Mouse (Mus musculus) megakaryocyte progenitor cell, adult 5-6 weeks (primary cell): ENCODE results near the gene Creb3l2. TPM values are rescaled to one million over a fixed set of nuclear protein-coding genes. Genes with fewer than 3 reads are reported as not detected.
"Not testable (repeated sequence)": the region's sequence is repeated elsewhere in the genome, so short reads cannot be mapped to it uniquely, and the experiment has no call there.

ENCODE experiments used
- ATAC-seq: replicated peaks from 2 replicates; pipeline ENCODE4 v1.8.0; 2016; ENCODE audit warnings: mild to moderate bottlenecking, moderate TSS enrichment, inconsistent platforms; ENCODE audit not compliant: poor library complexity
- total RNA-seq, 2 experiments: library from RNA; stranded (forward) in 1 of 2; stranded (reverse) in 1 of 2; fragments of 157-497, 149-512 nt in 1 of 2; fragments of 200-1000 nt in 1 of 2; gene quantifications; 2 replicates each; pipeline versions ENCODE4 v1.2.3 to v1.2.4; 2015 to 2017

Gene Creb3l2
- total RNA-seq, 2 experiments from 2014 or later = 2.2 to 11.2 TPM

GRCm38 (mm10) chr6:37377836-37378580, 63.9 kb downstream of the Creb3l2 start:
- ATAC-seq = no peak

- ATAC-seq = not testable (repeated sequence)
Observed at GRCm38 (mm10) chr6:37377387-37377786, 64.6 kb downstream of the Creb3l2 start.

DNA sequence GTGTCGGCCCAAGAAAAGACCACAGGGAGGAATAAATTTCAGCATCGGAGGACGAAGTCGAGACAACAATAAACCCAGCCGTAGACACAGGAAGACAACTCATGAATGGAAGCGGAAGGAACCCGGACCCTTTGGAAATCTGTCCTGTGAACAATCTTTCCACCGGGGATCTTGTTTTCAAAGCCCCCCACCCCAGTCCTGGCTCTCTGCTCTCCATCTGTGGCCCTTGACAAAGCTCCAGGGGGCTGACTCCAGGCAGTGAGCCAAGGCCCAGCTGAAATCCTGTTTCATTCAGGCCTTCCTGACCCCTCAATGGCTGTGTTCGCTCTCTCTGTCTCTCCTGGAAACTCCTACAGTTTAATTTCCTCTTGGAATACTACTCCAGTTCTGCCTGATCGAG, 66.5 kb downstream of the Creb3l2 start:
- ATAC-seq = no peak

GRCm38 (mm10) chr6:37371341-37371740, 70.6 kb downstream of the Creb3l2 start:
- peak; percentile 93 for ATAC-seq

DNA sequence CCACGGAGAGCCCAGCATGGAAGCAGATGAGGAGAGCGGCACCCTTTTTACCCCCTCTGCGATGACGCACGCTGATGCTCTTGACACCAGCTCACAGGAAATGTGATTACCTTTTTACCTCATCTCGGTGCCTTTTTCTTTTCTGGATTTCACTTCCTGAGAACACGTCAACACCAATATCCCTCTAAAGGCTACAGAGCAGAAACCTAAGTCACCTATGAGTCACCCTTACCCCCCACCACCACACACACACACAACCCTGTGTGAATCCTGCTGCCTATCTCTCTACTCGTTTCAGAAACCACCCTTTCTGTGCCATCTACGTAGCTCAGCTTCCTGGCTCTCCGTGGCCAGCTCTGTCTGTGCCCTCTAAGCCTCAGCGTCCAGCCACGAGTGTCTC, 71.4 kb downstream of the Creb3l2 start:
- no peak for ATAC-seq

DNA sequence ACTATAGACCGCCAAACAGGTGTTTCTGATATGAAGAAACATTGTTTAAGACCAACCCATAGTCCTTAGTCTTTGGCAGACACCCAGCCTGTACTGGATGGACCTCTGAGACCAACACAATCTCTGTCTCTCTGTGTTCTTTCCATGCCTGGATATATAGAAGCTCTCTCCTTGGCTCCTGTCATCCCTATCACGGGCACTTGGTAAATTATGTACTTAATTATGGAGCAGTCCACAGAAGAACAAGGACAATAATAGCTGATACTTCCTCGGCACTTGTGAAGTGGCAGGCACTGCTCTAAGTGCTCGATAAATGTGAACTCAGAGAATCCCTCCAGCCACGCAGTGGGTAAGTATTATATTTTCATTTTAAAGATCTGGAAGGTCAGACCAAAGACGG, 72.2 kb downstream of the Creb3l2 start:
- no peak for ATAC-seq

- ATAC-seq = no peak
Observed at GRCm38 (mm10) chr6:37368281-37368680, 73.7 kb downstream of the Creb3l2 start.

GRCm38 (mm10) chr6:37366991-37367390, 75.0 kb downstream of the Creb3l2 start:
- ATAC-seq = no peak

GRCm38 (mm10) chr6:37365179-37365578, 76.8 kb downstream of the Creb3l2 start:
- no peak for ATAC-seq

GRCm38 (mm10) chr6:37364361-37364760, 77.6 kb downstream of the Creb3l2 start:
- ATAC-seq = peak; percentile 63

GRCm38 (mm10) chr6:37360813-37361385, 81.0 kb downstream of the Creb3l2 start:
- no peak for ATAC-seq

GRCm38 (mm10) chr6:37354449-37355179, 87.3 kb downstream of the Creb3l2 start:
- peak; percentile 78 for ATAC-seq

DNA sequence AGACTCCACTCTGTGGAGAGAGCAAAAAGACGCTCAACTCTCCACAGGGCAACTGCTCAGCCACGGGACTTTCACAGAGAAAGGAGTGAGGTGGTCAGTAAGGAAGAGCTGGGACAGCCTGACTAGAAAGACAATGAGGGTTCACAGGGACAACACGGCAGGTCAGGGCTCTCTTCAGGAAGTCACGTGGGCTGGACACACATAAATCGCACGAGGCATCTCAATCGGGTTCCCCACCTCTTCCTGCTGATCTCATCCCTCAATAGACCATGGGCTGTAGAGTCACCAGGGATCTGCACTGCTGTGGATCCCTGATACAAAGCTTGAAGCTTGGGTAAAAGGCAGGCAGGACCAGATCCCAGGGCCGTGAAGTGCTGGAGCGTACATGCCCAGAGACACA, 88.3 kb downstream of the Creb3l2 start:
- ATAC-seq = no peak

GRCm38 (mm10) chr6:37351731-37352380, 90.1 kb downstream of the Creb3l2 start:
- peak; percentile 73 for ATAC-seq

GRCm38 (mm10) chr6:37350315-37350714, 91.6 kb downstream of the Creb3l2 start:
- no peak for ATAC-seq

- no peak for ATAC-seq
Observed at GRCm38 (mm10) chr6:37347606-37348005, 94.3 kb downstream of the Creb3l2 start.

DNA sequence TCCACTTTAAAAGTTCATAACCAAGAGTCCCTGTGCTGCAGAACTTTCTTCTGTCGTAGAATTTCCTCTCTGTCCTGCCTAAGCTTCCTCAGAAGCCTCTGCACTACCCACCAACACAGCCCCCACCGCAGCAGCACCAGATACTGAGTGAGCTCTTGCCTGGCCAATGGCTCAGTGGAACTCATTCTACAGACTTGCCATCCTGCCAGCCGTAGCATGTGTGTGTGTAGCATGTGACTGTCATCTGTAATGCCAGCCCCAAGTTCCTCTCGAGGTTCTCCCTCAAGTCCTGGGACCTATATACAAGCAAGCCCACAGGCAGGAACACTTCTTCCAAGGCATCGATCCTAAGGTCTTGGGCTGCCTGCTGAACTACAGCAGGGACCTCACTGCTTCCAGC, 103.9 kb downstream of the Creb3l2 start:
- ATAC-seq = no peak

DNA sequence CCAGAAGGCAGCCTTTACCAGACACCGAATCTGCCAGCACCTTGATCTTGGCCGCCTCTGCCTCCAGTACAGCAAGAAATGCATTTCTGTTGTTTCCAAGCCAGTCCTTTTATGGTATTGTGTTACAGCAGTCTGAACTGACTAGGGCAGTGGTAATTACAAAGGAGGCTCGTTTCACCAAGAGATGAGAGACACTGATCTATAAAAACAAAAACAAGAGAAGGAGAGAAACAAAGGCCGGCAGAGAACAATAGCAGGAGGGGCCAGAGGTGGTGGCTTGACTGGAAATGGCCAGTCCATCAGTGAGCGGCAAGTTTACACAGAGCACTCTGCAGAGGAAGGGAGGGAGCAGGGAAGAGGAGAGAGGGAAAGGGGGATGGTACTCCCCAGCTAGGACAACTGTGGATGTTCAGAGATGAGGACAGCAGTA, 105.1 kb downstream of the Creb3l2 start:
- ATAC-seq = no peak

- no peak for ATAC-seq
Observed at GRCm38 (mm10) chr6:37336381-37336780, 105.6 kb downstream of the Creb3l2 start.

GRCm38 (mm10) chr6:37332846-37333245, 109.1 kb downstream of the Creb3l2 start:
- no peak for ATAC-seq
